Mouse (Mus musculus) kidney, postnatal 4 days (tissue): ENCODE results near the gene Psmd2.
"Not testable (repeated sequence)": the region's sequence is repeated elsewhere in the genome, so short reads cannot be mapped to it uniquely, and the experiment has no call there.

Source experiments
- DNase-seq, 2 experiments: peaks; one replicate each; pipeline ENCODE4 v3.0.0; 2021; ENCODE audit warnings: mixed read lengths in 2 of 2

Psmd2 gene

DNA sequence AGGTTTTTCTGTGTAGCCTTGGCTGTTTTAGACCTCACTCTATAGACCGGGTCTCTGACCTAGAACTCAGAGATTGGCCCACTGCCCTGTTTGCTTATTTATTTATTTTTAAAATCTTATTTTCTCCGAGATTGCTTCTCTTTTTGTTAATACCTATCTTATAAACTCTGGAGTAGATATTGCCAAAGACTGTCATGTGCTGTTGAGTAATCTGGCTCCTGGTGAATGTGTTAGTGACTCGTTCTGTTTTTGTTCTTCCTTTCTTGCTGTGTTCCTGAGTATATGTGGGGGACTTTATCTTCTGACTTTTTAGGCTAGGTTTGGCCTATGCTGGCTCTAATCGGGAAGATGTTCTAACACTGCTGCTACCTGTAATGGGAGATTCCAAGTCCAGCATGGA, 6.2 kb downstream of the Psmd2 start:
- no peak for DNase-seq

DNA sequence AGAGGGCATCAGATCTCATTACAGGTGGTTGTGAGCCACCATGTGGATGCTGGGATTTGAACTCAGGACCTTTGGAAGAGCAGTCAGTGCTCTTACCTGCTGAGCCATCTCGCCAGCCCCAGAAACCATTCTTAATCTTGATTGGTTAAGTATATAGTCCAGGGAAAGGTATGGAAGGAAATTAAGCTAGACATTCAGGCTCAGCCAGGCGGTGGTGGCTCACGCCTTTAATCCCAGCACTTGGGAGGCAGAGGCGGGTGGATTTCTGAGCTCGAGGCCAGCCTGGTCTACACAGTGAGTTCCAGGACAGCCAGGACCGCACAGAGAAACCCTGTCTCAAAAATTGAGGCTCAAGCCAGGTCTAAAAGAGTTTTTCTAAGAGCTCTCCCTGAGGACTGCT, 16.6 kb downstream of the Psmd2 start, which contains the start of gene Eif4g1:
TSS of gene Eif4g1 (plus strand) at position 301 of the 400 bp plus-strand sequence.
- DNase-seq = not testable (repeated sequence)

DNA sequence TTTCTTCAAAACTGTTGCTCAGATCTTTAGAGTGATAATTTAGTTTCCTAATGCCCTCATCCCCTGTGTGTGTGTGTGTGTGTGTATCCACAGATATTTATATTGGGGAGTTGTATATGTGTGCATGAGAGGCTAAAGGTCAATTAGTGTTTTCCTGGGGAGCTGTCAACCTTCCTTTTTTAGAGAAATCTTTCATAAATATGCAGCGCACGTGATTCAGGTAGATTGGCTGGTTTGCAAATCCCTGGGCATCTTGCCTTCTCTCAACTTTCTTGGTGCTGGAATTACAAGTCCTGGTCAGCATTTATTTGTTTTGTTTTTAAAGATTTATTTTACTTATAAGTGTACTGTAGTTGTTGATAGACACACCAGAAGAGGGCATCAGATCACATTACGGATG, 18.8 kb downstream of the Psmd2 start:
- no peak for DNase-seq

GRCm38 (mm10) chr16:20671886-20672285, 20.4 kb downstream of the Psmd2 start:
- peak in 1 of 2 experiments; percentile 13 for DNase-seq

DNA sequence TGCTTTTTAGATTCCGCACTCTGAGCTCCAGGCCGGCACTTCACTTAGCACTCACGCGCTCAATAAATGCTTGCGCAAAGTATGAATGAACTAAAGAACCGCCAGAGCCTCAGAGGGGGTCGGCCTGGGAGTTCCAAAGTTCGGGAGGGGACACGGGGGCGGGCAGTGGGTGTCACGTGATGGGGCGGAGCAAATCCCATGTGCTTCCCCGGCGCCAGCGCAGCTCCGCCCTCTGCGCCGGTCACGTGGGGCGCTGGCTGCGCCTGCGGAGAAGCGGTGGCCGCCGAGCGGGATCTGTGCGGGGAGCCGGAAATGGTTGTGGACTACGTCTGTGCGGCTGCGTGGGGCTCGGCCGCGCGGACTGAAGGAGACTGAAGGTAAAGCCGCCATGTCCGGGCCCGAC, 21.0 kb downstream of the Psmd2 start:
- peak; percentile 98 to 99 for DNase-seq

DNA sequence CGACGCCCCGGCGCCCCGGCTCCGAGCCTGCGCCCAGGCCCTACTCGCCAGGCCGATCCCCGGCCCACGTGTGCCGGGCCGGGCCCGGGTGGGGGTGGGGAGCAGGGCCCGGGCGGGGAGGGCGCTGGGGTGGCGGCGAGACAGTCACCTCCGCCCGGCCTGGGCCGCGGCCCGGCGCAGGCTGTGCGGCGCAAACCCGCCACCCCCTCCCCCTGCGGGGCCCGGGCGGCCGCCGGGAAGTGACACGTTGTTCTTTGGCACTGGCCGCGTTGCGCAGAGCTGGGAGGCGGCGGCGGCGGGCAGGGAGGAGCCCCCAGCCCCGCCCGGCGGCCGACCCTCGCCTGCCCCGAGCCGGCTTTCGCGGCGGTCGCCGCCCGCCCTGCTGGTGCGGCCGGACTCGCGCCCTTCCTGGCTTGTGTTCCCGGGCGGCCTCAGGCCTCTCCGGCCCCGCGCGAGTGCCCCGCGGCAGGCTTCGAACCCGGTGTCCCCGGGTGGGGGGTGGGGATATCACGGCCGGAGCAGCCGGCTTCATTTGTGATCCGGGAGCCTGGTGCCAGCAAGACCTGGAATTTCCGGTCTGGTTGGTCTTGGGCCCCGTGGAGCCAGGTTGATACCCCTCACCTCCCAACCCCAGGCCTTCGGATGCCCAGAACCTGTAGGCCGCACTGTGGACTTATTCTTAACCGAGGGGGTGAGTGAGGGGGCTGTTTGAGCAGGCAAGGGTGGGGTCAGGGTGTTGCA, 21.7 kb downstream of the Psmd2 start:
- peak; percentile 72 to 85 for DNase-seq

- peak; percentile 39 to 57 for DNase-seq
These were observed 22.4 kb downstream of the Psmd2 start for GRCm38 (mm10) chr16:20673706-20674303.

- no peak for DNase-seq
These were observed 23.8 kb downstream of the Psmd2 start for GRCm38 (mm10) chr16:20675213-20675612.

DNA sequence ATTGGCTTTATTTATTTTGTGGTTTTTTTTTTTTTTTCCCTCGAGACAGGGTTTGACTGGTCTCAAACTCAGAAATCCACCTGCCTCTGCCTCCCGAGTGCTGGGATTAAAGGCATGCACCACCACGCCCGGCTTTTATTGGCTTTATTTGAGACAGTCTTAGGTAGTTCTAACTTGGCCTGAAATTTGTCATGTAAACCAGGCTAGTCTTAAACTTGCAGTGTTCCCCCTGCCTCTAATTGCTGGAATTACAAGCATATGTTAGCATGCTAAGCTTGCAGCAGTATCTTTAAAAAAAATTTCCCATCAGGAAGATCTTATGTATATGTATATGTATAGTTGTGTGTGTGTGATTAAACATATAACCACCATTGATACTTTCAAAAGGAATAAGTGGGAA, 25.2 kb downstream of the Psmd2 start:
- no peak for DNase-seq

- no peak for DNase-seq
These were observed 25.9 kb downstream of the Psmd2 start for GRCm38 (mm10) chr16:20677380-20677779.

- DNase-seq = peak; percentile 58 to 73
These were observed 26.7 kb downstream of the Psmd2 start for GRCm38 (mm10) chr16:20677974-20678675.

- DNase-seq = no peak
These were observed 39.3 kb downstream of the Psmd2 start for GRCm38 (mm10) chr16:20690774-20691173.

DNA sequence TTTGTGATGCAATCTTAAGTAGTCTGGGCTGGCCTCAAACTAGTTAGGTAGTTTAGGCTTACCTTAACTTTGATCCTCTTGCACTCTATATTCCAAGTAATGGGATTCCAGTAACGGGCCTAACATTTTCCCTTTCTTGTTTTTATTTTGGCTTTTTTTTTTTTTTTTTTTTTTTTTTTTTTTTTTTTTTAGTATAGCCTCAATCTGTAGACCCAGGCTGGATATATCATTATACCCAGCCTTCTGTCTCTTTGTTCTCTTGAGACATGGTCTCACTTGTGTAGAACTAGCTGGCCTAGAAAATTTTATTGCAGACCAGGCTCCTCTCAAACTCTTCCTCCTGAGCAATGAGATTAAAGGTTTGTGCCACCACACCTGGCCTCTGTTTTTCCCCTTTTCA, 40.2 kb downstream of the Psmd2 start:
- no peak for DNase-seq

DNA sequence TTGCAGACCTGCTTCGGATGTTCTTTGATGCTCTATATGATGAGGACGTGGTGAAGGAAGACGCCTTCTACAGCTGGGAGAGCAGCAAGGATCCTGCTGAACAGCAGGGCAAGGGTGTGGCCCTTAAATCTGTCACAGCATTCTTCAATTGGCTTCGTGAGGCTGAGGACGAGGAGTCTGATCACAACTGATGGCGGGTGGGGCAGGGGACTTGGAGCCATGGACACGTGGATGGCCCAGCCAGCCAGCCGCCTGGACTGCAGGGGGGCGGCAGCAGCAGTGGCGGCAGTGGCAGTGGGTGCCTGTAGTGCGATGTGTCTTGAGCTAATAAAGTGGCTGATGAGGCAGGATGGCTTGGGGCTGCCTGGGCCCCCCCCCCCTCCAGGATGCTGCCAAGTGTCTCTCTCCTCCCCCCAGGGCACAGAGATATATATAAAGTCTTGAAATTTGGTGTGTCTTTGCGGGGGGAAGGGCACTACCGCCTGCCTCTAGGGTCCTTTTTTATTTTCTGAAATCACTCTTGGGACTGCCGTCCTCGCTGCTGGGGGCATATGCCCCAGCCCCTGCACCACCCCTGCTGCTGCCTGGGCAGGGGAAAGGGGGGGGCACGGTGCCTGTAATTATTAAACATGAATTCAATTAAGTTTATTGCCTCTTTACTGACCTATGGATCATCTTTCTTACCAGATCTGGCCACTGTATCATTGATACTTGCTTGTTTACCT, 41.0 kb downstream of the Psmd2 start:
- DNase-seq = no peak

DNA sequence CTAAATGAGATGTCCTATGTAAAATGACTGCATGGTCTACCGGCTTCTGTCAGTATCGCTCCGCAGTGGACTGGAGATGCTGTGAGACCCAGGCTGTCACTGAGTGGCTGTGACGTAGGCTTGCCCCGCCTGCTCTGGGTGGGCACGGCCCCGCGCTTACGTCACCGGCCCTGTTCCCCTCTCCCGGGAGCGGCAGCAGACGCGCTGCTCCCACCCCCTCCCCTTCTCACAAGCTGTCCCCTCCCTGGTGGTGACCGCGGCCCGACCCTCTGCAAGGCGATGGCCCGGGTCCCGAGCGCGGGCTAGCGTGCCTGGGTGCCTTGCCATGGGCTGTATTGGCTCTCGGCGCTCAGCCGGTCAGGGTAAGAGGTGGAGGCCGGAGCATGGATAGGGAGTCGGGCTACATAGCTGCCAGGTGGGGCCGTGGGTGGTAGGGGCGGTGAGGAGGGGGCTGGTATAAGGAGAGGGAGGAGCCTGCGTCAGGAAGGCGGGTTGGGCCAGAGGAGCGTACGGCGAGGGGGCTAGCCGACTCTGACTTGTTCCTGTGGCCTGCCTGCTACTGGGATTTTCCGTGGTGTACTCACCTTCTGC, 41.8 kb downstream of the Psmd2 start, which contains the start of gene Fam131a:
TSS of gene Fam131a (plus strand) at position 131 of the 591 bp plus-strand sequence.
- DNase-seq = peak; percentile 94

DNA sequence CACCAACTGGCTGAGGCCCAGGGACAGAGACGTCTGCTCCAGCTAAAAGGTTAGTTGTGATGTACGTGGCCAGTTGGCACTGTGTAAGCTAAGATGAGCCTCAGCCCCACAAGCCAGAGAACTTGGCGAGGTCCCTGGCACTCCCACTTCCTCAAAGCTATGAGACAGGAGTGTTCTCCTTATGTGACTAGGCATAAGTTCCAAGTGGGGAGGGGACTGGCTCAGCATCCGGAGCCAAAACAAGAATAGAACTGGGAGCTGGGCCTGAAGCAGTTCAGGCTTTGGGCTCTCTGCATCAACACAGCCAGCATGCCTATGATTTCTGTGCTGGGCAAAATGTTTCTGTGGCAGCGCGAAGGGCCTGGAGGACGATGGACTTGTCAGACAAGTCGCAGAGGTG, 43.3 kb downstream of the Psmd2 start:
- DNase-seq = peak; percentile 31 to 51

DNA sequence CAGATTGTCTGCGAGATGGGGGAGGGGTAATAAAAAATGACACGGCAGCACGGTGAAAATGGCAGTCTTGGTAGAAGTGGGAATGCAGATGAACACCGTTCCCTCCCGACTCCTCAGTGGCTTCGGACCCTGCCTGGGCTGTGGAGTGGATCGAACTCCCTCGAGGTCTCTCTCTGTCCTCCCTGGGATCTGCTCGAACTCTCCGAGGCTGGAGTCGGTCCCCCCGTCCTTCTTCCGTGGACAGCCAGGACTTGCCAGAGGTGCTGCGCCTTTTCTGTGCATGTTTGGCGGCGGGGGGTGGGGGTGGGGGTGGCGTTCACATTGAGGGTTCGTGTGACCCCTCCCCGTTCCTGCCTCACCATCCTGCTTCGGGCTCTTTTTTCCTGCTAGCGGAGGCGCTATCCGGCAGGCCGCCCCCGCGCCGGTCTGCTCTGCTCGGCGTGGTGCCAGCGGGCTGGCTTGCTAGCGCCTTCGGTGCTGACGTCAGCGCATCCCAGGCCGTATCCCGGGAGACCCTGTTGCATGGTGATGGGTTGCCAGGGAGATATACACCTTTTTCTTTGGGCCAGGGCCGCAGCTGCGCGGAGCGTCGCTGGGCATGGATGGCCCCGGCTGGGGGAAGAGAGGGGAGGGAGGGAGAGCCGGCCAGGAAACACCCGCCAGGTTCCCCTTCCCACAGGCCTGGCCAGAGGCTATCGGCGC, 44.3 kb downstream of the Psmd2 start:
- DNase-seq = peak; percentile 90 to 94

DNA sequence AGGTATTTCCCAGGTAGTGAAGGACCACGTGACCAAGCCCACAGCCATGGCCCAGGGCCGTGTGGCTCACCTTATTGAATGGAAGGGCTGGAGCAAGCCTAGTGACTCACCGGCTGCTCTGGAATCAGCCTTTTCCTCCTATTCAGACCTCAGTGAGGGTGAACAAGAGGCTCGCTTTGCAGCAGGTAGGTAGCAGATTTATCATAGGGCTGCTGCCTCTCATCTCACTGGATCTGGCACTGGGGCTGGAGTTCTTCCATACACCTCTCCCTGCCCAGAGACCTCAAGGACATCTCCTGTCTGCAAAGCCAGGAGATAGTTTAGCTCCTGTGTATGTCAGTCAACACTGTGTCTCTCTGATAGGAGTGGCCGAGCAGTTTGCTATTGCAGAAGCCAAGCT, 47.8 kb downstream of the Psmd2 start:
- DNase-seq = no peak

DNA sequence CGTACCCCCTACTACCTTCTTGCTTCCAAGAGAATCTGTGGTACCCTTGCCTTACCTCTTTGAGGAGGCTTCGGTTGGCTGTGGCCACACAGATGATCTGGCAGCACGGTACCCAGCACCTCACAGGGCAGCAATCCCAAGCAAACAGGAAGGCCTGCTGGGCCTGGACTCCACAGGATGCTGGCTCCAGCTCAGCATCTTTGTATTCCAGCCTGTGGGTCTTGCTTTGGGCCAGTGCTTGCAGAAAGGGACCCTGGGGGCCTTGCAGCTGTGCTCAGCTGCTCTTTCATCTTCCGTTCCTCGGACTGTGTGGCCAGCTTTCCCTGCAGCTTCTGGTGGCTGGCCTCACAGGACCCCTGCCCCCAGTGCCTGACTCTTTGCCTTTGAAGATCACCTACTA, 48.6 kb downstream of the Psmd2 start:
- no peak for DNase-seq

DNA sequence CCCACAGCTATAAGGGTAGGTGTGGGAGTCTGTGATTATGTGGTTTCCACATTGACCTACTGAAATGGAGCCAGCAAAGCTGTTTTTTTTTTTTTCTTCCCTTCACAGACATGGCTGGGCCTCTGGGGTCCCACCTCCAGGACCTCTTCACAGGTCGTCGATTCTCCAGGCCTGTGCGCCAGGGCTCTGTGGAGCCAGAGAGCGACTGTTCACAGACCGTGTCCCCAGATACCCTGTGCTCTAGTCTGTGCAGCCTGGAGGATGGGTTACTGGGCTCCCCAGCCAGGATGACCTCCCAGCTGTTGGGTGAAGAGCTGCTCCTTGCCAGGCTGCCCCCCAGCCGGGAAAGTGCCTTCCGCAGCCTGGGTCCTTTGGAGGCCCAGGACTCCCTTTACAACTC, 49.9 kb downstream of the Psmd2 start:
- no peak for DNase-seq

DNA sequence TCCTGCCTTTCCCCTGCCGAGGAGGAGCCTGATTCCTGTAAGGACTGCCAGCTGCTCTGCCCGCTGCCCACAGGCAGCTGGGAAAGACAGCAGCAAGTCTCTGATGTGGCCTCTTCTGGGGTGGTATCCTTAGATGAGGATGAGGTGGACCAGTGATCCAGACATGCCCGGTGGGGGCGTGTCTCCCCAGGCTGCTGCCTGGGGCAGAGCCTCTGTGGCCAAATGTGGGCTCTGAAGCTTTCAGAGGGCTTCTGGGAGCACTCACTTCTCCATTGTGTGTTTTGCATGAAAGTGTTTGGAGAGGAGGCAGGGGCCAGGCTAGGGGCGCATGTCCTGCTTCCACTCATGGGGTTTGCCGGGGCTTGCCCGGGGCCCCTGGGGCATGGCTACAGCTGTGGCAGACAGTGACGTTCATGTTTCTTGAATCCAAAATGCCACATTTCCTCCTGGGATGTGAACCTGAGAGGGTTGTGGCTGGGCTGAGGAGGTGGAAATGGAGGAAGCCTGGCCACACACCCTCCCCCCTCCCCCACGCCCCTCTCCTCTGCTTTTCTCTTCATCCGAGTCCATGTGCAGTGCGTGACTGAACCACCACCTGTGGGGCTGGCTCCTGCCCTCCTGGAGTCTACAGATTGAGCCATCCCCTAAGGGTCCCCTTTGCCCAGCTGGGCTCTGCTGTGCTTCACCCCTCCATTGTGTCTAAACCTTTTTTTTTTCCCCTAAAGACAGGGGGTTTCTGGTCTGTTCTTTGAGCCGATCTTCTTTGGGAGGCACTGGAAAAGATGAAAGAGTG, 50.5 kb downstream of the Psmd2 start:
- peak in 1 of 2 experiments; percentile 34 for DNase-seq
